Mouse (Mus musculus) midbrain, embryonic 12.5 days (tissue): ENCODE data around the gene Rbfox3. TPM values are rescaled to one million over a fixed set of nuclear protein-coding genes. Genes with fewer than 3 reads are reported as not detected.

Experiments
- ATAC-seq: fragments of 200-750 bp; cut with Nextera tagmentation; 2 replicates; pipeline ENCODE4 v1.8.0; 2017; ENCODE audit warnings: low read depth, moderate TSS enrichment, moderate library complexity; ENCODE audit not compliant: low FRiP score
- H3K27ac ChIP-seq: fragments of 300-500 bp; sonication (generic); replicated peaks from 2 replicates; pipeline ENCODE4 v1.5.1; 2016; ENCODE audit warnings: mild to moderate bottlenecking
- H3K27me3 ChIP-seq: fragments of 300-500 bp; sonication (generic); 2 replicates; pipeline ENCODE4 v1.6.1; 2016; ENCODE audit warnings: mild to moderate bottlenecking
- H3K36me3 ChIP-seq: fragments of 300-500 bp; sonication (generic); 2 replicates; pipeline ENCODE4 v1.6.1; 2016
- H3K4me1 ChIP-seq: fragments of 300-500 bp; sonication (generic); 2 replicates; pipeline ENCODE4 v1.6.1; 2016
- H3K4me2 ChIP-seq: fragments of 300-500 bp; sonication (generic); replicated peaks from 2 replicates; pipeline ENCODE4 v1.6.1; 2016; ENCODE audit warnings: mild to moderate bottlenecking, moderate library complexity
- H3K4me3 ChIP-seq: fragments of 300-500 bp; sonication (generic); 2 replicates; pipeline ENCODE4 v1.5.1; 2016; ENCODE audit warnings: mild to moderate bottlenecking
- H3K9ac ChIP-seq: fragments of 300-500 bp; sonication (generic); replicated peaks from 2 replicates; pipeline ENCODE4 v1.6.1; 2016; ENCODE audit warnings: mild to moderate bottlenecking, moderate library complexity
- H3K9me3 ChIP-seq: fragments of 300-500 bp; sonication (generic); 2 replicates; pipeline ENCODE4 v1.6.1; 2016; ENCODE audit warnings: mild to moderate bottlenecking
- WGBS: fragments of 180-500 bp; shearing (Covaris S2); methylation state at CpG from one replicate; pipeline ENCODE4 v1.1.7; 2016; 5-methylcytosine and 5-hydroxymethylcytosine counted together
- polyA plus RNA-seq: library from polyadenylated mRNA; unstranded; fragments of >200 nt; fragmentation: Nextera tagmentation; extraction: Ambion mirVana; gene quantifications from 2 replicates; pipeline ENCODE4 v1.2.1, GENCODE M21; 2016

Gene Rbfox3
- polyA plus RNA-seq, 1 experiment from 2014 or later = 16.0 TPM

DNA sequence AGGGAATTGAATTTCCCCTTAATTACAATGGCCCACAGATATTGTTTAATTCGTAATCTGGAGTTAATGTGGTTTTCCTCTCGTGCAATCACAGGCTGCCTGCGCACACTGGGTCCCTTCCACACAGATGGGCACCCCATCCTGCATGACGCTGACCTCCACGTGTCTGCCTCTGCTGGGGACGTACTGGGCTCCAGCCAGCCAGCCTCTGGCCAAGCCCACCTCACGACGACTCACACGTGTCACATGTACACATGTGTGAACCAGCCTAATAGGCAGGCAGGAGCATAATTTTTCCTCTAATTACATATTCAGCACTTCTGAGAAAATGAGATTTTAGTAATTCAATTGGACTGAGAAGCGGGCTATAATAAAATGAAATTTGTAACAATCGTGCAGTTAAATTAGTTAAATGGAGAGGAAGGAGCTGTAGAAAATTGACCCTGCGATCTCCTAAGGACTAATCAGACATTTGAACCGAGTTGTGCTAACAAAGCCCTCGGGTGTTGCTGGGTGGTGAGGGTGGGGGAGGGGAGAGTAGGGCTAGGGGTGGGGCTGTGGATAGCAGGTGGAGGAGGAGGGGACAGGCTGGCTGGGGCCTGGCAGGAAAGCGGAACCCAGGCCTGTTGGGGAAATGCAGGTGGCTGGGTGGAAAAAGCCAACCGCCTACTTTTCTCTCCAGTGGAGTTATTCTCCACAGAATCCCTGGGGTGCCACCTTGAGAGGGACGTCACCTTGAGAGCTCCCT lies 360.4 kb downstream of the Rbfox3 start:
- WGBS = 20% methylated on average over 17 of the region's 17 CpGs
- ATAC-seq = no peak
- Histone ChIP-seq H3K9ac (no peak overlapping the region), H3K9me3 (no peaks in the 10 kb centered on the region), H3K36me3 (no peaks in the 10 kb centered on the region), H3K4me2 (no peak overlapping the region), H3K4me1 (peaks cover 41% of the 10 kb centered on the region), H3K27me3 (peaks cover 9% of the 10 kb centered on the region; the same call in 1 of the 2 replicates), H3K27ac (0 out of 2 replicates have a peak overlapping the region, but pooled peaks have one; percentile 8), H3K4me3 (no peak overlapping the region)

DNA sequence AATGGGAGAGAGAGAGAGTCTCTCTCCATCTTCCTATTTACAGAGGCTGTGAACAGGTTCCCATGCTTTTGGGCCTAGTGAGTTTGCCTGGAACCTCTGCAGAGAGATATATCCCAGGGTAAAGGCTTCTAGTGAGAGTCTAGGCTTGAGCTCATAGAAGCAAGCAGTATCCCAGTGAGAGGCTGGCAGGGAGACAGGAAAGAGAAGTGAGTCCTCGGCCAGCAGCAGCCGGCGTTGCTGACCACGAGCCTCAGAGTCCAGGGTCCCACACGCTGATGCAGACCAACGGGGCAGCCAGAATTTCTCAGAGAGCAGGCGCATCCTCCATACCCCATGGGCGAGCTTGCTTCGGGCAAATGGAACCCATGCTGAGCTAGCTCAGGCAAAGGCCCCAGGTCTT lies 363.2 kb downstream of the Rbfox3 start:
- 84% methylated on average over 9 of the region's 9 CpGs for WGBS

DNA sequence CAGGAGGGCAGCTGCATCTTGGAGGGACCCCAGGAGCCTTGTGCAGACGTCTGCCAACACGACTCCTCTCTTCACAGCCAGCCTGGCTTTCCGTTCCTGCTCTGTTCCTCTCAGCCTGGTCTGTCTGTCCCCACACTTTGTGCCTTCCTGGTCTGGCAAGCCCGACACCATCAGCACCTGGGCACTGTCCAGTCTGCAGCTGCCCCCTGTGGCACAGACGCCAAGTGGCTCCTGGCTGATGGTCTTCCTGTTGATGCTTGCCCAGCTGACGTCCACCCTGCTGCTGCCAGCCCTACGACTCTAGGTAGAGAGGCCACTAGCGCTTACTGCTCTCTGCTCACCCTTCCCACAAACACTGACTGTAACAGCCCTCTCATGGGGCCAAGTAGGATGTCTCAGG lies 365.1 kb downstream of the Rbfox3 start:
- Histone ChIP-seq H3K9me3 (no peaks in the 10 kb centered on the region), H3K9ac (no peak overlapping the region), H3K4me2 (no peak overlapping the region), H3K27ac (no peak overlapping the region), H3K4me3 (no peak overlapping the region), H3K36me3 (no peaks in the 10 kb centered on the region), H3K27me3 (no peaks in the 10 kb centered on the region), H3K4me1 (peaks cover 14% of the 10 kb centered on the region)
- WGBS = 82% methylated on average over 8 of the region's 8 CpGs
- ATAC-seq = no peak

More for the DNA sequence above, 363.2 kb downstream of the Rbfox3 start:
- Histone ChIP-seq H3K4me2 (no peak overlapping the region), H3K4me3 (no peak overlapping the region), H3K36me3 (no peaks in the 10 kb centered on the region), H3K9me3 (no peaks in the 10 kb centered on the region), H3K4me1 (peaks cover 24% of the 10 kb centered on the region), H3K27ac (no peak overlapping the region), H3K27me3 (0 out of 2 replicates have a peak, but pooled peaks cover 5% of the 10 kb centered on the region), H3K9ac (no peak overlapping the region)
- ATAC-seq = no peak

DNA sequence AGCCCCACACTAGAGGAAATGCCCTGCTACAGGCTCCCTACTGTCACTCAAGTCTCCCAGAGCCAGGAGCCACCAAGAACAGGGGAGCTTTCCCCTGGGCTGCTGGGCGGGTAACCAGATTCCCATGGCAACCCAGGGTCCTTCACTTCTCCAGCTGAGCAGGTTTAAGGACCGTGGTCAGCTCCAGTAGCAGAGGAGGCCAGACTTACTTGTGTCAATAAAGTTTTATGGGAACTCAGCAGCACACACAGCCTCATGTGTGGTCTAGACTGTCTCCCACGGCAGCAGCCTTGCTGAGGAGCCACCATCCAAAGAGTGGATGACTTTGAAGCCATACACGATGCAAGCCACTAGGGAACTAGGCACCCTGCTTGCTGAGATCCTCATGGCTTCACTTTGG lies 365.7 kb downstream of the Rbfox3 start:
- Histone ChIP-seq H3K4me1 (peaks cover 9% of the 10 kb centered on the region; the same call in 1 of the 2 replicates), H3K27me3 (peaks cover 3% of the 10 kb centered on the region; the same call in 1 of the 2 replicates), H3K4me2 (no peak overlapping the region), H3K27ac (no peak overlapping the region), H3K9me3 (no peaks in the 10 kb centered on the region), H3K4me3 (no peak overlapping the region), H3K9ac (no peak overlapping the region), H3K36me3 (no peaks in the 10 kb centered on the region)
- WGBS = 23% methylated on average over 4 of the region's 4 CpGs
- no peak for ATAC-seq

DNA sequence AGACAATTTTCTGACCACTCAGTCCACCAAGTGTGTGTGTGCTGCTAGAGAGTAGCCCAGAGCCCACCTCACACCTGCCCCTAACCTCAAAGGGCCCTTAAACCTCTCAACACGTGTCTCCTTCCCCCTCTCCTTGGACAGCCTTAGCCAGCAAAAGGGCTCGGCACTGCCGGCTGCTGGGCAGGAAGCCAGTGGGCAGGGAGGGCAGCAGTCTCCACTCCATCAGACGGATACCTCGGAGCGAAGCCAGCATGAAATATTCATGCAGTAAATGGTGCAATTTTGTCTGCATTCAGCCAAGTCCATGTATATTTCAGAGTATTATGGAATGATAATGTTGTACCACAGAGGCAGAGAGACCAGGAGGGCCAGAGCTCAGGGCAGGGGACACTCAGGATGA lies 366.8 kb downstream of the Rbfox3 start:
- H3K4me2 ChIP-seq = no peak overlapping the region
- no peak overlapping the region for H3K4me3 ChIP-seq
- peaks cover 3% of the 10 kb centered on the region; the same call in 1 of the 2 replicates for H3K27me3 ChIP-seq
- no peak overlapping the region for H3K9ac ChIP-seq
- no peaks in the 10 kb centered on the region for H3K9me3 ChIP-seq
- H3K4me1 ChIP-seq = peaks cover 5% of the 10 kb centered on the region; the same call in 1 of the 2 replicates
- no peak overlapping the region for H3K27ac ChIP-seq
- no peaks in the 10 kb centered on the region for H3K36me3 ChIP-seq
- 69% methylated on average over 6 of the region's 6 CpGs for WGBS
- ATAC-seq = no peak

DNA sequence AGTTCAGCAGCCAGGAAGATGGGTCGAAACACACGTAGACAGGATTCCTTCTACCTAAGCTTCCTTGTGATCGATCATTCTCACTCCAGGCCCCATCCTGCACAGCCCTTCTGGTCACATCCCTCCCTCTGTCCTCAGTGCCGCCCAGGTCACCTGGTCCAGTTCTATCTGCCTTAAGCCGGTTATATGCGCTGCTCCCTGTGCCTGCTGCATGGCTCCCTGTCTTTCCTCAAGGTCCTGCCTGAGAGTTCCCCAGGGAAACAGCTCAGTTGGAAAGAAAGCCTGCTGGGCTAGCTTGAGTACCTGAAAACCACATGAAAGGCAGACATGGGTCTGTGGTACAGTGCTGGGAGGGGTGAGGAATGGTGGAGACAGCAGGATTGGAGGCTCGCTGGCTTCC lies 368.5 kb downstream of the Rbfox3 start:
- 76% methylated on average over 7 of the region's 7 CpGs for WGBS
- H3K4me1 ChIP-seq = peaks cover 8% of the 10 kb centered on the region; the same call in 1 of the 2 replicates
- no peak overlapping the region for H3K4me3 ChIP-seq
- H3K36me3 ChIP-seq = no peaks in the 10 kb centered on the region
- no peak overlapping the region for H3K27ac ChIP-seq
- H3K9ac ChIP-seq = no peak overlapping the region
- no peaks in the 10 kb centered on the region for H3K9me3 ChIP-seq
- H3K4me2 ChIP-seq = no peak overlapping the region
- peaks cover 3% of the 10 kb centered on the region; the same call in 1 of the 2 replicates for H3K27me3 ChIP-seq
- no peak for ATAC-seq

DNA sequence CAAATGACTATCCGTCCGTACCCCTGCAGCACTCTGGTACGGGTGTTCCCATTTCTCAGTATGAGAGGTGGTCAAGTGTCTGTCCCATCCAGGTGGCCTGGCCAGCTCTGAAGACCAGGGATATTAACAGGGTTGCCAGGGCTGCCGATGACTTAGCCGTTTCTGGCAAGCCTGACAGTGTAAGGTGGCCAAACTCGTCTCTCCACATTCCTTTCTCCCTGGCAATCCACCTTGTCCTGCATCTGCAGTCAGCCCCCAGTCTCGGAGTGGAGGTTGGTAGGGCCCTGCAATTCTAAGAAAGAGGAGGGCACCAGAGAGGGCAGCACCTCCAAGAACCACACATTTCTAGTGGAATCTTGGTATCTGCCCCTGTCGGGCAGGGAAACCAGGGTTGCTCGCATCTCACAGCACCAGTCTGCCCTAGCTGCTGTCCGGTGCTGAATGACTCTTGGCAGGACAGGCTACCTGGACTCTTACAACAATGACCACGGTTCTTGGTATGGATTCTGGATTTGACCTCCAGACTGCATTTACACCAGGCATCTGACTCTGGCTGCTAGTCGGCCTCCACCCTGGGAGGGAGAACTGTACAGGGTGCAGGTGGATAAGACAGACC lies 370.9 kb downstream of the Rbfox3 start:
- Histone ChIP-seq H3K9ac (no peak overlapping the region), H3K27me3 (peaks cover 3% of the 10 kb centered on the region; the same call in 1 of the 2 replicates), H3K36me3 (no peaks in the 10 kb centered on the region), H3K9me3 (no peaks in the 10 kb centered on the region), H3K4me3 (no peak overlapping the region), H3K27ac (no peak overlapping the region), H3K4me1 (peaks cover 10% of the 10 kb centered on the region; the same call in 1 of the 2 replicates), H3K4me2 (no peak overlapping the region)
- no peak for ATAC-seq
- 71% methylated on average over 12 of the region's 12 CpGs for WGBS

DNA sequence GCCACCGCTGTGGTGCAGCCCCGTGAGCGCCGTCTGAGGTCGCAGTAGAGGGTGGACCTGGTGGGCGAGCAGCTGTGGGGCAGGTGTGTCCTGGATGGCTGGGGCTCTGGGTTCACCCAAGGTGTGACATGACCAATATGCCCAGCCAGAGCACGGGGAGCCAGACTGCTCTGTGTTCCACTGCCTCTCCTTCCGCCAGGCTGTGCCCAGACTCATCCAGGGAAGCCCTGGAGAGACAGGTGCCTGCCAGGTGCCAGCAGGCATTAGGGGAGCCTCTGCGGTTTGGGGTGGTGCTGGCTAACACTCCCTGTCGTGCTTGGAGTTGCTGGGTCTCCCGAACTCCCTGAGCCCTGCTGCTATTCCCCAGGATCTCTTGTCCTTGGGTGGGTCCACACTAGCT lies 373.4 kb downstream of the Rbfox3 start:
- H3K27ac ChIP-seq = no peak overlapping the region
- no peak overlapping the region for H3K4me2 ChIP-seq
- WGBS = 73% methylated on average over 11 of the region's 11 CpGs
- H3K4me3 ChIP-seq = no peak overlapping the region
- H3K4me1 ChIP-seq = peaks cover 20% of the 10 kb centered on the region
- peaks cover 3% of the 10 kb centered on the region; the same call in 1 of the 2 replicates for H3K27me3 ChIP-seq
- ATAC-seq = no peak
- H3K9me3 ChIP-seq = no peaks in the 10 kb centered on the region
- H3K36me3 ChIP-seq = no peaks in the 10 kb centered on the region
- H3K9ac ChIP-seq = no peak overlapping the region

DNA sequence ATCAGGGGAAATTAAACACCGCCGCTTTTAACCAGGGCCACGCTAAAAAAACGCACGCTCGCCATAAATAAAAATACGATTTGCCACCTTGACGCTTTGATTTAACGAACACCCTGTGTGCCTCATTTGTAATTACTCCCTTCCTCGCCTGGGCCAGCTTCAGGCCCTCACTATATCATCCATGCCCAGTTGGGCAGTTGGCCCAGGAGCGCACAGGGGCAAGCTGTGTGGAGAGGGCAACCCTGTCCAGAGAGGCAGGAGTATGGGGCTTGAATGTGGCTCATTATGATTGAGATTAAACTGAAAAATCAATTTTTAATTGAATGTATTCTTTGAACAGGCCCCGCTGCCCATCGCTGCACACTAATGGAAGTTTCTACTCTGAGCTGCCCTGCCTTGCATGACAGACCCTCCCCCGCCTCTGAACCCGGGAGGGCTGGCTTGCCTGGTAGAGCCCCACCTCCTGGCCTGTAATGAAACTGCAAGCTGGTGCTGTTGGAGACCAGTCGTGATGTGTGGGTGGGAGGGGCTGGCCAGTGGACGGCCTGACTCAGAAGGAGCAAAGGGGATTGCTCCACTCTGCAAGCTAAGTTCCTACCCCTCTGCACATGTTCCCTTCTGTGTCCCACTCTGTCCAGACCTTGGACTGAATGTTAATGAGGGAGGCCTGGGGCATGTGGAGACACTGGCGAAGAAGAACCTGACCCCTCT lies 376.9 kb downstream of the Rbfox3 start:
- WGBS = 33% methylated on average over 18 of the region's 18 CpGs
- no peak overlapping the region for H3K4me2 ChIP-seq
- H3K4me1 ChIP-seq = peaks cover 28% of the 10 kb centered on the region
- no peaks in the 10 kb centered on the region for H3K36me3 ChIP-seq
- H3K4me3 ChIP-seq = no peak overlapping the region
- no peaks in the 10 kb centered on the region for H3K9me3 ChIP-seq
- H3K27ac ChIP-seq = no peak overlapping the region
- H3K9ac ChIP-seq = no peak overlapping the region
- H3K27me3 ChIP-seq = no peaks in the 10 kb centered on the region
- no peak for ATAC-seq

DNA sequence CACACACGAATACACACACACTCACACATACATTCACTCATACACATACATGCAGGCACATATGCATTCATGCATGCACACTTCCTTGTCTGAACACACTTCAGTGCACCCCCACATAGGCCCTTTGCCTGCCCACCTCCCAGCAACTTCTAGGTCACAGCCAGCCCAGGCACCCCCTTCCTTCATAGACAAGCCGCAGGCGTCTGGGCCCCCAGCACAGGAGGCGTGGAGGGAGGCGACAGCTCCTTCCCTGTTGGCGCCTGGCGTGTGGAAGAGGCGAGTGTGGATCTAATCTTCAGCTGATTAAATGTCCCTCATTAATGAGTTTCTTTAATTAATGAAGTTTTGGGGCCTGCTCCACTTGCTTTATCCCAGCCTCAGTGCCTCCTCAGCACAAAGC lies 381.1 kb downstream of the Rbfox3 start:
- H3K27ac ChIP-seq = no peak overlapping the region
- peaks cover 26% of the 10 kb centered on the region for H3K4me1 ChIP-seq
- 79% methylated on average over 8 of the region's 8 CpGs for WGBS
- no peak overlapping the region for H3K9ac ChIP-seq
- H3K4me2 ChIP-seq = no peak overlapping the region
- H3K27me3 ChIP-seq = peaks cover 16% of the 10 kb centered on the region; the same call in 1 of the 2 replicates
- no peak overlapping the region for H3K4me3 ChIP-seq
- no peak for ATAC-seq
- no peaks in the 10 kb centered on the region for H3K36me3 ChIP-seq
- H3K9me3 ChIP-seq = no peaks in the 10 kb centered on the region

DNA sequence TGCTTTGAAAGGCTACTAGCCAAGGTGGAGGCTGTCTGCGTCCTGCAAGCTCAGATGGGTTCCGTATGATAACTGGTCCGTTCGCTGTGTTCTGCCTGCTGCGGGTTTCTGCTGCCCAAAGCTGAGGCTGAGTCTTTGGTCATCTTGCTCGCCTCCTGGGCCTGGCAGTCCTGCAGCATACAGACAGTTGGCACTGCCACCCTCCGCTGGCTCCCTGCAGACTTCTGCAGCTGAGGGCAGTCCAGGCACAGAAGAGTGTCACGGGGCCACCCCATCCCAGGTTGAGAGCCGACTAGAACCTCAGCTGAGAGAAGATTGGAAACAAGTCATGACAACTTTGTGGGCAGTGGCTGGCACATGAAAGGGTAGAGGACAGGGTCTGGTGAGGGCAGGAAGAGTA lies 382.6 kb downstream of the Rbfox3 start:
- no peak for ATAC-seq
- H3K27ac ChIP-seq = no peak overlapping the region

DNA sequence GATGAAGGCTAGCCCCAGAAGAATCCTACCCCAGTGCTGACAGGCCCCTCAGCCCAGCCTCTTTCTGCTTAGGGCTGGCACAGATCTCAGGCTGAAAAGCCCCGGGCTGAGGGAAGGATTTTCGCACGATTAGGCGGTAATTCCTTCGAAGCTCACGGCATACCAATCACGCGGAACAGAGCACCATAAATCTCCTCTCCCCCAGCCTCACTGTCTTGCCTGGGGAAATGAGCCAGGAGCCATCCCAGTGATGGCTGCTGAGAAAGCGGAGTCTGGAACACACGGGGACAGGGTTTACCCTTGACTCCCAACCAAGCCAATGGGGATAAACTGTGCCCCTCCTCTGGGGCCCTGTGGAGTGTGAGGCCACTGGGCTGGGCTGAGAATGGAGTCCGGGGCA lies 386.3 kb downstream of the Rbfox3 start:
- H3K4me1 ChIP-seq = peaks cover 14% of the 10 kb centered on the region
- H3K9me3 ChIP-seq = no peaks in the 10 kb centered on the region
- 51% methylated on average over 11 of the region's 11 CpGs for WGBS
- H3K27ac ChIP-seq = peak overlapping the region; percentile 46; the same call in 1 of the 2 replicates
- no peak overlapping the region for H3K9ac ChIP-seq
- no peak overlapping the region for H3K4me2 ChIP-seq
- no peaks in the 10 kb centered on the region for H3K36me3 ChIP-seq
- no peak for ATAC-seq
- H3K27me3 ChIP-seq = peaks cover 21% of the 10 kb centered on the region; the same call in 1 of the 2 replicates
- H3K4me3 ChIP-seq = no peak overlapping the region

More for the DNA sequence above, 382.6 kb downstream of the Rbfox3 start:
- Histone ChIP-seq H3K4me2 (no peak overlapping the region), H3K4me3 (no peak overlapping the region), H3K4me1 (peaks cover 22% of the 10 kb centered on the region), H3K36me3 (no peaks in the 10 kb centered on the region), H3K27me3 (peaks cover 21% of the 10 kb centered on the region; the same call in 1 of the 2 replicates), H3K9ac (no peak overlapping the region), H3K9me3 (no peaks in the 10 kb centered on the region)
- WGBS = 86% methylated on average over 9 of the region's 9 CpGs
